Mouse (Mus musculus) cerebellum, adult 2 months (tissue): Measurements from ENCODE around the gene Ccnd1.

Source experiments
- CTCF ChIP-seq: fragments of 200-500 bp; IDR thresholded peaks from 2 replicates; pipeline ENCODE4 v1.5.1; 2011; ENCODE audit warnings: low read depth, mild to moderate bottlenecking, control low read depth, low read length, moderate library complexity, borderline replicate concordance; ENCODE audit not compliant: insufficient read depth
- POLR2A ChIP-seq: fragments of 200-500 bp; IDR thresholded peaks from 2 replicates; pipeline ENCODE4 v1.6.1; 2011; ENCODE audit warnings: low read length, control low read depth, borderline replicate concordance; ENCODE audit not compliant: insufficient read depth

DNA sequence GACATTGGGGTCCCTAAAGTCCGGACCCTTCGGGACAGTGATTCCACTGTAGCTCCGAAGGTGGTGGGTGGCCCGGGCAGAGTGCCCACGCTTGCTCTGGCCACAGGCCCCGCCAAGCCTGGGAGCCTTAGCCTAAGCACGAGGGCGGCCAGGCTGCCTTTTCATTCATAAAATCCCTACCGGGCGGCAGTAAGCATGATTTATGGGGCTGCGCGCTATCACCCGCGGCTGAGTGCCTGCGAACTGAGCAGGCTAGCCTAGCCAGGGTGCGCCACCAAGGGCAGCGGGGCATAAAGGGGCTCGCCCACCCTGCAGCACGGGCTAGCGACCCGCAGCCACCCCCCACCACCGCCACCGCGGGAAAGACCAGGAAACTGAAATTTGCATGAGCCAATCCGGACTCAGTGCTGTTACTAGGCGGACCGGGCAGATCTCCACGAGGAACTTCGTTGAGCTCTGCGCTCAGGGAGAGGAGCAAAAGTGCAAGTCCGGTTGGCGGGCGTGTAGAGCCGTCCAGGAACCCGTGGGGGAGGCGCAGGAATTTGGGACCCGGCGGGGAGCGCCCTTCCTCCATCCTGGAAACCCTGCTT is 1.6 kb upstream of the Ccnd1 start:
- no peak for TF ChIP-seq CTCF
- no peak for TF ChIP-seq POLR2A
